Mouse (Mus musculus): ENCODE results near the gene Actn4.

The Actn4 gene

DNA sequence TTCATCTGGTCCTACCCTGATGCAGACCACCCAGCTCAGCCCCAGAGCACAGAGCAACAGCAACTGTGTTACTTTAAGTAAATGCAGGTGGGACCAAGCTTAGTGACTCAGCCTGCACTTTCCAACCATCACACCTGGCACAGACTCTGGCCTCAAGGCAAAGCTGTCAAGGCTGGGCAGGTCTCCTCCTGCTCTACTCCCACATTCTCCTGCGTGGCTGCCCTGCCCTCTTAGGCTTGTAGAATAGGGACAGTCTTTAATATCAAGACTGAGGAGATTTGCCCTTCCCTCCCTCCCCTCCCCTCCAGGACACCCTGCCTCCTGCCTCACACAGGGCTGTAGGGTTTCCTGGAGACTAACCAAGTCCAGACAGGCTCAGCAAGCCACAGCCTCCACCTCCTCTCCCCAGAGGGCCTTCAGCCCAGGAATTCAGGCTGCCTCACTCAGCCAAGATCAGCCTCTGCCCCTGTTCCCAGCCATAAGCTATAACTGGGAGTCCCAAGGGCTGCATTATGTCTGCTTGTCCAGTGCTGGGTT, 112.4 kb downstream of the Actn4 start:
- no peak for DNase-seq (ENCODE audit: low read depth, low spot score)

DNA sequence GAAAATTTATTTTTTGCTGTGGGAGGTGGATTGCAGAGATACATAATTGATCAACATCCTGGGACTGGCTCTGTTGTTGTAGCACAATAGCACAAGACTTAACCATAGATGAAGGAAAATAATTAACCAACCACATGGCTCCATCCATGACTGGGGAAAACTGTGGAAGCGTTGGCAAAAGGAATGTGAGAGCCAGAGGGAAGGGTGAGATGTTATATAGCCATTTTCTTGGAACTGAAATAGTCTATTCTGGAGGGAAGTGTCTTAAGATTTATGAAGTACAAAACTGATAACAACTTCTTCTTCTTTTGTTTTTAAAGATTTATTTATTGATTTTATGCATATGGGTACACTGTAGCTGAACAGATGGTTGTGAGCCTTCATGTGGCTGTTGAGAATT, 114.9 kb downstream of the Actn4 start:
- DNase-seq (ENCODE audit: low read depth, low spot score), result no peak

Data from c-Kit-negative CD71-positive TER-119-positive erythroid progenitor cells, embryonic 14.5 days (primary cell).